9 mouse cellular contexts compared by ENCODE assay signal in genomic region chrX:36820201-36820600, GRCm38 (mm10). TPM values are rescaled to one million over a fixed set of nuclear protein-coding genes. Genes with fewer than 3 reads are reported as not detected.
DNase-seq lines count a peak whose midpoint lies in the region; ATAC-seq and TF ChIP-seq lines count a peak whose summit lies in the region.
"Had no signal": no experiment of that assay in that cellular context is flagged by ENCODE, and none has a peak within 500 bp of the region (broad histone marks: within the 10 kb centered on the region; RNA-seq: fewer than 3 reads in every experiment).

No protein-coding gene starts in this region.

- H3K9me3 ChIP-seq in G1E (replicated peaks), result no peaks in the 10 kb centered on the region
- H3K9me3 ChIP-seq in intestine, embryonic 15.5 days, result no peaks in the 10 kb centered on the region
- H3K9me3 ChIP-seq: embryonic facial prominence, embryonic 13.5 days had no signal

- DNase-seq in heart, postnatal 36 days, result peak; percentile 37 to 52
- DNase-seq in heart, adult 11 months, result no peak
- peak; percentile 7 for DNase-seq in G1E (ENCODE audit: low spot score)
- DNase-seq in embryo, embryonic 10.5 days (ENCODE audit: low spot score), result peak; percentile 81
- peak; percentile 37 for DNase-seq in lung, adult 2 months
- DNase-seq in retina, postnatal 1 day, result peak; percentile 66
- DNase-seq in ovary, adult 18-20 months (ENCODE audit: low spot score), result no peak

- no peak overlapping the region for H3K27ac ChIP-seq in intestine, embryonic 15.5 days
- H3K27ac ChIP-seq: embryonic facial prominence, embryonic 13.5 days had no signal

- no peak for TF ChIP-seq POLR2A in lung, adult 2 months (IDR thresholded peaks at IDR 0.05; ENCODE audit: borderline replicate concordance, extremely low read depth, low read depth, low read length)

- H3K4me3 ChIP-seq in G1E (ENCODE audit: low read depth, low read length), result no peak overlapping the region
- H3K4me3 ChIP-seq in intestine, embryonic 15.5 days (replicated peaks), result no peak overlapping the region
- H3K4me3 ChIP-seq in lung, adult 2 months (replicated peaks; ENCODE audit: extremely low read depth, low read depth, low read length), result no peak overlapping the region
- H3K4me3 ChIP-seq: embryonic facial prominence, embryonic 13.5 days had no signal

- ATAC-seq in G1E (ENCODE audit: extremely low read depth, insufficient number of reproducible peaks, low FRiP score, poor library complexity, severe bottlenecking), result no peak; the same call in 1 of the 2 replicates
- peak; percentile 48 for ATAC-seq in intestine, embryonic 15.5 days

- no peak overlapping the region for H3K4me2 ChIP-seq in intestine, embryonic 15.5 days (replicated peaks)
- H3K4me2 ChIP-seq: embryonic facial prominence, embryonic 13.5 days had no signal

- 28% methylated on average over 4 of the region's 4 CpGs for WGBS in intestine, embryonic 15.5 days
- WGBS in lung, adult 2 months, result 17% methylated on average over 4 of the region's 4 CpGs

- intact Hi-C loops in heart, postnatal 36 days (cut with DNase I), result loop anchor here (1.0 kb wide), 1 partner anchor 58 kb away; no protein-coding TSS in a partner anchor

- H3K27me3 ChIP-seq in G1E (ENCODE audit: insufficient read depth, low read length), result no peaks in the 10 kb centered on the region
- H3K27me3 ChIP-seq in intestine, embryonic 15.5 days (replicated peaks), result no peaks in the 10 kb centered on the region
- H3K27me3 ChIP-seq: embryonic facial prominence, embryonic 13.5 days had no signal

- peaks cover 6% of the 10 kb centered on the region for H3K36me3 ChIP-seq in G1E (replicated peaks)
- H3K36me3 ChIP-seq in intestine, embryonic 15.5 days, result no peaks in the 10 kb centered on the region
- H3K36me3 ChIP-seq: embryonic facial prominence, embryonic 13.5 days had no signal

- H3K4me1 ChIP-seq in G1E (ENCODE audit: insufficient read depth, low read depth, low read length), result peaks cover 12% of the 10 kb centered on the region
- H3K4me1 ChIP-seq in intestine, embryonic 15.5 days (replicated peaks), result no peaks in the 10 kb centered on the region
- no peaks in the 10 kb centered on the region for H3K4me1 ChIP-seq in lung, adult 2 months (ENCODE audit: control insufficient read depth, insufficient read depth, low read length)
- H3K4me1 ChIP-seq: embryonic facial prominence, embryonic 13.5 days had no signal

- peak; percentile 43; the same call in 1 of the 2 replicates for TF ChIP-seq CTCF in G1E (IDR thresholded peaks at IDR 0.05; ENCODE audit: low read depth, low read length)
- peak; percentile 71 for TF ChIP-seq CTCF in lung, adult 2 months (IDR thresholded peaks at IDR 0.05; ENCODE audit: insufficient read depth, low read length)

- no peak overlapping the region for H3K9ac ChIP-seq in intestine, embryonic 15.5 days
- H3K9ac ChIP-seq: embryonic facial prominence, embryonic 13.5 days had no signal

RNA-seq across cellular contexts. Expression of gene Slc25a5, which starts 24.8 kb away (rescaled TPM):
- total RNA-seq in heart, postnatal 36 days (2021), result 100 to 1,000 TPM; 374 to 455 TPM
- total RNA-seq in G1E (2014; fragmentation: Nextera tagmentation) (364 and 370 TPM in 2 replicates), G1E (2017) (745 and 825 TPM in 2 replicates)
- polyA plus RNA-seq in G1E (2012), result 30.0 and 36.2 TPM in 2 replicates
- polyA plus RNA-seq in intestine, embryonic 15.5 days (2015; fragmentation: Nextera tagmentation; extraction: Ambion mirVana), result 996 and 1,065 TPM in 2 replicates
- polyA plus RNA-seq in lung, adult 2 months (2012; rRNA removed), result 299 and 343 TPM in 2 replicates

RNA-seq across cellular contexts. Expression of gene Ube2a, which starts 53.5 kb away (rescaled TPM):
- total RNA-seq in heart, postnatal 36 days (2021), result 10 to 100 TPM; 67.7 to 77.5 TPM
- 53.4 and 58.1 TPM in 2 replicates for total RNA-seq in G1E (2014; fragmentation: Nextera tagmentation)
- total RNA-seq in G1E (2017), result 16.0 and 16.4 TPM in 2 replicates
- polyA plus RNA-seq in G1E (2012), result 108 and 126 TPM in 2 replicates
- 103 and 115 TPM in 2 replicates for polyA plus RNA-seq in intestine, embryonic 15.5 days (2015; fragmentation: Nextera tagmentation; extraction: Ambion mirVana)
- 23.1 and 27.1 TPM in 2 replicates for polyA plus RNA-seq in lung, adult 2 months (2012; rRNA removed)

RNA-seq across cellular contexts. Expression of gene C330007P06Rik, which starts 53.7 kb away (rescaled TPM):
- total RNA-seq in heart, postnatal 36 days (2021), result 10 to 100 TPM; 16.7 to 17.9 TPM
- total RNA-seq in G1E (2014; fragmentation: Nextera tagmentation) (33.8 and 36.3 TPM in 2 replicates), G1E (2017) (77.7 and 83.2 TPM in 2 replicates)
- polyA plus RNA-seq in G1E (2012), result 1.6 and 2.1 TPM in 2 replicates
- polyA plus RNA-seq in intestine, embryonic 15.5 days (2015; fragmentation: Nextera tagmentation; extraction: Ambion mirVana), result 27.2 and 28.6 TPM in 2 replicates
- 18.6 and 22.7 TPM in 2 replicates for polyA plus RNA-seq in lung, adult 2 months (2012; rRNA removed)

Comparison
In these comparisons a context has a peak if more than half of its experiments do, and no peak if none do; other contexts are left out.
1. DNase-seq: peak in heart, postnatal 36 days (2 of 2), G1E (single experiment), embryo, embryonic 10.5 days (single experiment), lung, adult 2 months (single experiment) and retina, postnatal 1 day (single experiment); none in heart, adult 11 months (single experiment) and ovary, adult 18-20 months (single experiment).